Mouse (Mus musculus): ENCODE measurements around the gene Lpp.
"Not testable (repeated sequence)": the region's sequence is repeated elsewhere in the genome, so short reads cannot be mapped to it uniquely, and the experiment has no call there.

The Lpp gene

GRCm38 (mm10) chr16:24990331-24990730 is 597.0 kb downstream of the Lpp start:
- DNase-seq (ENCODE audit: low spot score): no peak

GRCm38 (mm10) chr16:24991059-24991541 is 597.8 kb downstream of the Lpp start:
- DNase-seq (ENCODE audit: low spot score): peak; percentile 18

- DNase-seq (ENCODE audit: low spot score): no peak
Observed at GRCm38 (mm10) chr16:24991995-24992394, 598.7 kb downstream of the Lpp start.

- DNase-seq (ENCODE audit: low spot score): no peak
Observed at GRCm38 (mm10) chr16:24992494-24992893, 599.2 kb downstream of the Lpp start.

DNA sequence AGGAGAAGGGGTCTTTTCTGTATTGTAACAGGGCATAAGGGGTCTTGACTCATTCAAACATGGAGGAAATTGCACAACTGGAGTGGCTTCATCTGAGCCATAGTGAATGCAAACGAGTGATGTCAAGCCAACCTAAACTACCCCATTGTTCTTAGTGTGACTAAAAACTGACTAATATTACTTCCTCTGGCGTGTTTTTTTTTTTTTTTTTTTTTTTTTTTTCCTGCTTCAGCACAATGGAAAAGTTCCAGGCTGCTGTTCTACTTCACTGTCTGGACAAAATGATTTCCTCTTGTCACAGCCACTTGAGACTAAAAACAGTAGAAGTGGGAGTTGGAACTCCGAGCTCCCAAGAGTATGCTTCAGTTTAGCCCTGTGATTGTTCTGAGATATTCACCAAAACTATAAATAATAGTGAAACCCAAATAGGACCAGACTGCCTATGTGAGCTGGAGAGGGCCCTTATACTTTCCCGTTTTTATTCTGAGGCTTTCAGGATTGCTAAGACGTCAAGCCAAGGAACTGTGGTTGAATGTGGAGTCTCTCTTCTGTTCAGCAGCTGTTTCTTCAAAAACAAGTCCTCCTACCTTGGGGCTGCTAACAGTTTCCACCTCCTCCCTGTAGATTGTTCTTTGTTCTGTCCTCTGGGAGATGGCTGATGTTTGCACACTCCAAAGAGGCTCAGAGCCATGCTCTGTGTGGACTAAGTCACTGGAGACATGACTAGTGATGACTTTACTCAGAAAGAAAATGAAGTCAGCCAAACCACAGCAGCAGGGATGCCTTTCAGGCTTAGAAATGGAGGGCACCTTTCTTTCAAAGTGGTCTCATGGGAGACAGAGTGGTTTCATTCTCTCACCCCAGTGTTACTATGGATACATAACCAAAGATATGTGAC is 617.9 kb downstream of the Lpp start:
- no peak for DNase-seq (ENCODE audit: low spot score)

DNA sequence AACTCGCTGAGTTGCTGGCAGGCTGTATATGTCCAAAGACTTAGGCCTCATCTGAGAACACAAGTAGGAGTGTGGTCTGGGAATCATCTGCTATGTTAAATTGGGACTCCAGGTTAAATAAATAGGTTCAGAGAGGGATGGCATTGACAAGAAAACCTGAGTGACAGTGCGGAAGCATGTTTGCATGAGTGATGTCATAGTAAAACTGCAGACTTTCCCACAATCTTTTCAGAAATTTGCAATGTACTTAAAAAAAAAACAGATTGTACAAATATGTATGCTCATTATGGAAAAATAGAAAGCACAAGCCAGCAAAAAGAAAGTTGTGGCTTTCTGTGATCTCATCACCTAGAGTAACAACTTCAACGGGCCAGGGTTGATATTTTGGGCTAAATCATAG is 619.6 kb downstream of the Lpp start:
- DNase-seq (ENCODE audit: low spot score): no peak

DNA sequence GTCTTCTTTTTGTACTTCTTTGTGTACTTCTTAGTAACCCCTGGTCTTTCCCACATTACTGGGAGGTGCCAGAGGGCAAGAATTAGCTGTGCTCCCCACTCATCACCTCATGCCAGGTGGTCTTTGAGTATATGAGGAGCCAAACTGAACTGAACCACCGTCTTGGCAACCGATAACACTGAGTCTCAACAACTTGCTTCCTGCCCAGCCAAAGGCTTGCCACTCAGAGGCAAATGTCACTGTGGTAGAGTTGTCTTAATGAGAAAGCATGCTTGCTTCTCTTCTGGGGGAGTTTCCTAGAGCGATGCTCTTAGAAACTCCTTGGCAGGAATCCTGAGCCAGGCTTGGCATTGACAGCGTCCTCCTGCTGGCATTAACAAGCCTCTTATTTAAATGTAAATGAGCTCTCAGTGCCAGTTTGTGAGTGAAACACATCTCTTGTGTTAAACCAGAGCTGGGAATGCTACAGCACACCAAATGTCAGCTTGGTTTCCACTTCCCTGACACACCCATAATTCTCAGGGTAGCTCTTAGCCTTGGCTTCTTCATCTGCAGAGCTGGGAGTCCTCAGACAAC is 623.0 kb downstream of the Lpp start:
- DNase-seq (ENCODE audit: low spot score): peak; percentile 73

- DNase-seq (ENCODE audit: low spot score): no peak
Observed at GRCm38 (mm10) chr16:25017046-25017445, 623.7 kb downstream of the Lpp start.

- not testable (repeated sequence) for DNase-seq (ENCODE audit: low spot score)
Observed at GRCm38 (mm10) chr16:25021743-25022359, 628.5 kb downstream of the Lpp start.

GRCm38 (mm10) chr16:25024591-25024990 is 631.3 kb downstream of the Lpp start:
- no peak for DNase-seq (ENCODE audit: low spot score)

- no peak for DNase-seq (ENCODE audit: low spot score)
Observed at GRCm38 (mm10) chr16:25026191-25026590, 632.9 kb downstream of the Lpp start.

DNA sequence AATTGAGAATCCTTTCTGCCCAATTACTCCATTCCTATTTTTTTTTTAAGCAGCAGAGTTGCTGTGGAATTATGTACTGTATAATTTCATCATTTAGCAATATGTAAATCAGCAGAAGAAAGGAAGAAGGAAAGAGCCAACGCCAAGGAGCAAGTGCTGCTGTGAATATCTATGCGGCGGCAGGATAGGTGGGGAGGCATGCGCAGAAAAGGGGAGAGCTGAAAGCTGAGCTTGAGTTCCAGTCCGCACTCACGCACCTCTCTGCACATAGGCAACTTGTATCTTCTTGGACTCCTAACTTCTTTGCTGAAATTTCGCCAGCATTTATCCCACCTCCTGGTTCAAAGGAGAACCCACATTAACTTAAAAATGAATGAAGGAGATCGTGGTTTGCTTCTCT is 636.2 kb downstream of the Lpp start:
- DNase-seq (ENCODE audit: low spot score): no peak

DNA sequence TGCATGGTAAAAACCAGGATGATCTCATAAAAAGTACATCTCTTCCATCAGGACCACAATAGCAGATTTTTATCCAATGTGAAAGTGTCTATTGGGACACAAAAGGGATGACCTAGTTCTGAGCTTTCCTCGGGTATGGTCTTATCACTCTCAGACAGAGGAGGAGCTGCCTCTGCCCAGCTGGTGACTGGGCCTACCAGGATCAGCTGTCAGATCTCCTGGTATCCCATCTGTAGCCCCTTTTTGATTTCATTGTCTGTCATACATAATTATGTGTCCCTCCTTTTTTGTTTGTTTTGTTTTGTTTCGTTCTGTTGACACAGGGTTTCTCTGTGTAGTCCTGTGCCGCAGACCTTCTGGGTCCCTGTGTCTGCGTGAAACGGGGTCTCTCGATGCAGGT is 644.1 kb downstream of the Lpp start:
- DNase-seq (ENCODE audit: low spot score): no peak

DNA sequence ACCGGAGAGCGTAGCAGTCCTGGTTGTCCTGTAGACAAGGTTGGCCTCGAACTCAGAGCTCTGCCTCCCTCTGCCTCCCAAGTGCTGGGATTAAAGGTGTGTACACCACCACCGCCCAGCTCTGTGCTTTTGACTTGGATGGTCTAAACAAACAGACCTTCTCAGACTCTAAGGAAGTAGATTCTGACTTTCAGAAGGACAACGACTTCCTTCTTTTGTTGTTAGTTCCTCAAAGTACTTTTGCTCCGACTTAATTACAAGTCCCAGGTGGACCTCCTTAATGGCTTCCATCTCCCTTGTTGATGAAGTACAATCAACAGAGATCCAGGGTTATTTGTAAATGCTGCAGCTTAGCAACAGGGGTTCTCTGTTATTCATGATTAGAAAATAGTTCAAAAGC is 645.2 kb downstream of the Lpp start:
- DNase-seq (ENCODE audit: low spot score): no peak

- no peak for DNase-seq (ENCODE audit: low spot score)
Observed at GRCm38 (mm10) chr16:25039904-25040303, 646.6 kb downstream of the Lpp start.

GRCm38 (mm10) chr16:25041165-25041564 is 647.9 kb downstream of the Lpp start:
- no peak for DNase-seq (ENCODE audit: low spot score)

DNA sequence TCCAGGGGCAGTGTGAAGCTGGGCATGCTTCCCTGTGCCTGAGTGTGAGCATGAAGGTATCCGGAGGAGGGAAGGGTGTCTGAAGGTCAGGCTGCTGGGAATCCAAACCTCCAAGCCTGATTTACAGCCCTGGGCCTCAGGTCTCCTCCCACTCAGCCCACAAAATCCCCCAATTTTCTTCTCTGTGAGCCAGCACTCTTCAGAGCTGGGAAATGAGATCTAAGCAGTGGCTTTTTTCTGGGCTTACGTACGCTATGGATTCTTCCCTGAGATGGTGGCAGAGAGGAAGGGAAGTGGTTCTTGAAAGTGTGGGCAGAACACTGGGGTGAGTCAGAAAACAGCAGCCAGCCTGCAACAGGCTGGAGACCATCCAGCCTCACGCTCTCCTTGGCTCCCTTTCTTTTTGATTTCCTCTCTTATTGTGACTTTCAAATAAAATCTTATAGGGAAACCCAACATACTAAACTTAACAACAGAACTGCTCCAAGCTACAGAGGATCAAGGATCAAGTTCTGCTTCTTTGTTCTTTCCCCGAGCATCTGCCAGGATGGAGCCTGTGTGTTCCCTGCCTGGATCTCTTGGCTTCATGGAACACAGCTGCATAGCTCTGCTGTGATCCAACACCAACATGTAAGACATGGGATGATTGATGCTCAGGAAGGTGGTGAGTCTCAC is 648.7 kb downstream of the Lpp start:
- DNase-seq (ENCODE audit: low spot score): no peak
